Mouse (Mus musculus) cerebellum, adult 2 months (tissue): Measurements from ENCODE around the gene Mamdc4.

Experiments used
- CTCF ChIP-seq: fragments of 200-500 bp; IDR thresholded peaks from 2 replicates; pipeline ENCODE4 v1.5.1; 2011; ENCODE audit warnings: low read depth, mild to moderate bottlenecking, control low read depth, low read length, moderate library complexity, borderline replicate concordance; ENCODE audit not compliant: insufficient read depth
- POLR2A ChIP-seq: fragments of 200-500 bp; IDR thresholded peaks from 2 replicates; pipeline ENCODE4 v1.6.1; 2011; ENCODE audit warnings: low read length, control low read depth, borderline replicate concordance; ENCODE audit not compliant: insufficient read depth

- TF ChIP-seq CTCF (no peak), POLR2A (no peak)
Observed at GRCm38 (mm10) chr2:25571221-25571620, 3.4 kb downstream of the Mamdc4 start.
